Mouse (Mus musculus) myocyte (in vitro differentiated cells): ENCODE measurements around the gene Bmp6. TPM values are rescaled to one million over a fixed set of nuclear protein-coding genes. Genes with fewer than 3 reads are reported as not detected.

Source experiments
- H3K27me3 ChIP-seq: one replicate; pipeline ENCODE4 v1.6.1; 2011; ENCODE audit not compliant: control insufficient read depth, insufficient read depth, insufficient read length
- H3K36me3 ChIP-seq: one replicate; pipeline ENCODE4 v1.6.1; 2011; ENCODE audit not compliant: control insufficient read depth, insufficient read depth
- H3K4me2 ChIP-seq: one replicate; pipeline ENCODE4 v1.6.1; 2011; ENCODE audit warnings: low read depth, control low read depth
- H3K4me3 ChIP-seq: one replicate; pipeline ENCODE4 v1.5.1; 2011; ENCODE audit warnings: mild to moderate bottlenecking, control low read depth, moderate library complexity
- H3K79me2 ChIP-seq: one replicate; pipeline ENCODE4 v1.6.1; 2011; ENCODE audit not compliant: control insufficient read depth, insufficient read depth
- H3ac ChIP-seq: one replicate; pipeline ENCODE4 v1.6.1; 2011; ENCODE audit not compliant: control insufficient read depth, insufficient read length
- CEBPB ChIP-seq: IDR thresholded peaks from 2 replicates; pipeline ENCODE4 v1.6.1; 2011; ENCODE audit warnings: mild to moderate bottlenecking, moderate library complexity; ENCODE audit not compliant: poor library complexity, insufficient read depth, severe bottlenecking
- E2F4 ChIP-seq: IDR thresholded peaks from one replicate; pipeline ENCODE4 v1.6.1; 2011; ENCODE audit warnings: mild to moderate bottlenecking, control low read depth, moderate library complexity; ENCODE audit not compliant: insufficient read depth
- MAX ChIP-seq: IDR thresholded peaks from one replicate; pipeline ENCODE4 v1.6.1; 2011; ENCODE audit warnings: low read depth, mild to moderate bottlenecking, control low read depth
- MYOD1 ChIP-seq, 3 experiments: IDR thresholded peaks; one replicate each; pipeline ENCODE4 v1.6.1; 2011; ENCODE audit warnings: control low read depth in 2 of 3, low read depth in 2 of 3, mild to moderate bottlenecking in 2 of 3, moderate library complexity in 1 of 3; ENCODE audit not compliant: insufficient read length in 2 of 3, control insufficient read depth in 1 of 3
- MYOG ChIP-seq, 3 experiments: IDR thresholded peaks; one replicate each; pipeline ENCODE4 v1.6.1; 2011; ENCODE audit warnings: control low read depth in 2 of 3, low read depth in 2 of 3, mild to moderate bottlenecking in 2 of 3; ENCODE audit not compliant: insufficient read length in 2 of 3, control insufficient read depth in 1 of 3, insufficient read depth in 1 of 3
- POLR2A ChIP-seq: IDR thresholded peaks from one replicate; pipeline ENCODE4 v1.6.1; 2011; ENCODE audit warnings: low read depth, mild to moderate bottlenecking, control low read depth, moderate library complexity; ENCODE audit not compliant: insufficient read length
- POLR2AphosphoS2 ChIP-seq: IDR thresholded peaks from one replicate; pipeline ENCODE4 v1.6.1; 2011; ENCODE audit warnings: low read depth, control low read depth; ENCODE audit not compliant: insufficient read length
- REST ChIP-seq: IDR thresholded peaks from one replicate; pipeline ENCODE4 v1.6.1; 2011; ENCODE audit warnings: mild to moderate bottlenecking, control low read depth, moderate library complexity; ENCODE audit not compliant: insufficient read depth, insufficient read length
- SRF ChIP-seq: IDR thresholded peaks from one replicate; pipeline ENCODE4 v1.6.1; 2011; ENCODE audit warnings: low read depth; ENCODE audit not compliant: control insufficient read depth, insufficient read length
- TCF12 ChIP-seq: IDR thresholded peaks from one replicate; pipeline ENCODE4 v1.6.1; 2011; ENCODE audit warnings: mild to moderate bottlenecking, control low read depth; ENCODE audit not compliant: poor library complexity, insufficient read depth, severe bottlenecking
- TCF3 ChIP-seq: IDR thresholded peaks from one replicate; pipeline ENCODE4 v1.6.1; 2011; ENCODE audit warnings: low read depth, control low read depth; ENCODE audit not compliant: insufficient read length
- USF1 ChIP-seq: IDR thresholded peaks from one replicate; pipeline ENCODE4 v1.6.1; 2011; ENCODE audit warnings: low read depth, mild to moderate bottlenecking, control low read depth, moderate library complexity
- polyA plus RNA-seq: library from polyadenylated mRNA; unstranded; fragments of >200 nt; fragmentation: generic; extraction: Trizol; gene quantifications from one replicate; pipeline ENCODE4 v1.2.1, GENCODE M21; 2012; ENCODE audit warnings: missing spikeins

Bmp6 gene
- polyA plus RNA-seq, 1 experiment = 0.06 TPM

DNA sequence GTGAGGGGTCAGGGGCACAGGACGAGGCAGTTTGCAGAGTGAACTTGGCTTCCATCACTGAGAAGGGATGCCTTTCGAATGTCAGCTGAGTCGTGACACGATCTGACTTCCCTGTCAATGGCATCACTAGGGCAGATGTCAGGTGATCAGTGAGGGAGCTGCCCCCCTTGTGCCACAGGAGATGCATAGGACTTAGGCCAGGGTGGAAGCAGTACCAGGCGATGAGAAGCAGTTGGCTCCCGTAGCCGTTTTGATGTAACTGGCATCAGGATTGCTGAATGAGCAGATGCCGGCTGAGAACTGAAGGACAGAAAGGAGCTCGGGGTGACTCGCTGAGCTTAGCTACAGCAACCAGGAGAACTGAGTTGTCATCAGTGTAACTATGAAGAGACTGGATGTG lies 188.6 kb downstream of the Bmp6 start:
- H3K36me3 ChIP-seq = no peaks in the 10 kb centered on the region
- H3K79me2 ChIP-seq = no peaks in the 10 kb centered on the region
- H3ac ChIP-seq = no peak overlapping the region
- H3K27me3 ChIP-seq = no peaks in the 10 kb centered on the region
- peak overlapping the region; percentile 53 for H3K4me2 ChIP-seq
- TF ChIP-seq E2F4 = no peak
- no peak for TF ChIP-seq MAX
- TF ChIP-seq POLR2A = no peak
- H3K4me3 ChIP-seq = no peak overlapping the region

DNA sequence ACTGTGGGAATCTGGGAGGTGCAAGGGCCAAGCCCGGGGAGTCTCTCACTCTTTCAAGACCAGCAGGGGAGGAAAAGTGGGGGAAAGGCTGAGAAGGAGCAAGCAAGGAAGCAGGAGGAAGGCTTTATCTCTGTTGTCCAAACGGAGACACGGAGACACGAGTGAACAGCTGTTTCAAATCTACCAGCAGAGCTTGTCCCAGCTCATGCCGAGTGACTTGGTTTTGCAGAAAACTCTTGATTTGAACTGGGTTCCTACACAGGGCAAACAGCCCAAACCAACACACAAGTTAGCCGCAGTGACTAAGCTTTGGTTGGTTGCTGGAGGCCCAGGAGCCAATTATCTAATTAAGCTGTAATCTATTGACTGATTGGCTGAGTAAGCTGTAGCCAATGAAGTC lies 189.1 kb downstream of the Bmp6 start:
- TF ChIP-seq MYOD1 (IDR thresholded peaks at IDR 0.05; ENCODE audit: control insufficient read depth in 1 of 3, insufficient read length in 2 of 3, low read depth in 2 of 3) (peak in 2 of 3 experiments; percentile 31 to 46), TCF12 (no peak)
- no peak overlapping the region for H3K4me3 ChIP-seq
- no peaks in the 10 kb centered on the region for H3K27me3 ChIP-seq
- no peaks in the 10 kb centered on the region for H3K36me3 ChIP-seq
- H3K4me2 ChIP-seq = peak overlapping the region; percentile 53
- H3ac ChIP-seq = no peak overlapping the region
- H3K79me2 ChIP-seq = no peaks in the 10 kb centered on the region

DNA sequence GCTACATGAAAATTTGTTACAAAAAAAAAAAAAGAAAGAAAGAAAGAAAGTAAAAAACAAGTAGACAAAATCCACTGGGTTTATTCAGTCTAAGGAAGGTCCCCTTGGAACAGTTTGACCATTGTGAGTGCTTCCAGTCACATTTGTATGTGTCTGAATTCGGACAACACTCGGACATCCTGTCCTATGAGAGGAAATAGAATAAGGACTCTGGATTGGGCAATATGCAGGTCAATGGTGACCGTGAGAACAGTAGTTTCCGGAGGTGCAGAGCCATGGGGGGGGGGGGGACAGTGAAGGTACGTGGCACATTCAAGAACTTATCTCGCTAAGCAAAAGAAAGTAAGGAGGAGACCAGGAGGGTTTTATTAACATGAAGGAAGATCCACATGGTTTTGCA lies 189.8 kb downstream of the Bmp6 start:
- no peaks in the 10 kb centered on the region for H3K36me3 ChIP-seq
- H3K27me3 ChIP-seq = peaks cover 4% of the 10 kb centered on the region
- H3K79me2 ChIP-seq = no peaks in the 10 kb centered on the region
- no peak overlapping the region for H3K4me2 ChIP-seq
- no peak overlapping the region for H3ac ChIP-seq
- TF ChIP-seq E2F4 (no peak), POLR2A (no peak), MYOD1 (IDR thresholded peaks at IDR 0.05; ENCODE audit: control insufficient read depth in 1 of 3, insufficient read length in 2 of 3, low read depth in 2 of 3) (no peak), MAX (no peak), MYOG (IDR thresholded peaks at IDR 0.05; ENCODE audit: control insufficient read depth in 1 of 3, insufficient read depth in 1 of 3, insufficient read length in 2 of 3, low read depth in 2 of 3) (no peak), TCF3 (no peak), CEBPB (no peak), POLR2AphosphoS2 (no peak), SRF (no peak), REST (no peak), TCF12 (no peak), USF1 (no peak)
- H3K4me3 ChIP-seq = no peak overlapping the region

DNA sequence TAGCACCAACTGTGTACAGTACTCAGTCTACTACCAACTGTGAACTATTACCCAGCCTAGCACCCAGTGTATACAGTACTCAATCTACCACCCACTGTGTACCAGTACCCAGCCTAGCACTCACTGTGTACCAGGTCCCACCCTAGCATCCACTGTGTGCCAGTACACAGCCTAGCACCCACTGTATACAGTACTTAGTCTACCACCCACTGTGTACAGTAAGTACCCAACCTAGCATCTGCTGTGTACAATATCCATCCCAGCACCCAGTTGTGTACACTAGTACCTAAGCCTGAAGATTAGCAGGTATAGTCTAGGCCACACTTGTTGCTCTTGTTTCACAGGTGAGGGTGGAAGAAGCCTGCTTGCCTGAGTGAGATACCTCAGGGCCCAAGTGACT lies 192.6 kb downstream of the Bmp6 start:
- Histone ChIP-seq H3ac (no peak overlapping the region), H3K4me2 (no peak overlapping the region), H3K4me3 (no peak overlapping the region), H3K27me3 (peaks cover 4% of the 10 kb centered on the region), H3K79me2 (no peaks in the 10 kb centered on the region), H3K36me3 (no peaks in the 10 kb centered on the region)
- no peak for TF ChIP-seq MAX
- no peak for TF ChIP-seq POLR2A
- TF ChIP-seq MYOD1 (IDR thresholded peaks at IDR 0.05; ENCODE audit: control insufficient read depth in 1 of 3, insufficient read length in 2 of 3, low read depth in 2 of 3) = no peak
- no peak for TF ChIP-seq TCF12
- TF ChIP-seq E2F4 = no peak
- no peak for TF ChIP-seq USF1
- no peak for TF ChIP-seq POLR2AphosphoS2
- no peak for TF ChIP-seq TCF3
- TF ChIP-seq CEBPB = no peak

DNA sequence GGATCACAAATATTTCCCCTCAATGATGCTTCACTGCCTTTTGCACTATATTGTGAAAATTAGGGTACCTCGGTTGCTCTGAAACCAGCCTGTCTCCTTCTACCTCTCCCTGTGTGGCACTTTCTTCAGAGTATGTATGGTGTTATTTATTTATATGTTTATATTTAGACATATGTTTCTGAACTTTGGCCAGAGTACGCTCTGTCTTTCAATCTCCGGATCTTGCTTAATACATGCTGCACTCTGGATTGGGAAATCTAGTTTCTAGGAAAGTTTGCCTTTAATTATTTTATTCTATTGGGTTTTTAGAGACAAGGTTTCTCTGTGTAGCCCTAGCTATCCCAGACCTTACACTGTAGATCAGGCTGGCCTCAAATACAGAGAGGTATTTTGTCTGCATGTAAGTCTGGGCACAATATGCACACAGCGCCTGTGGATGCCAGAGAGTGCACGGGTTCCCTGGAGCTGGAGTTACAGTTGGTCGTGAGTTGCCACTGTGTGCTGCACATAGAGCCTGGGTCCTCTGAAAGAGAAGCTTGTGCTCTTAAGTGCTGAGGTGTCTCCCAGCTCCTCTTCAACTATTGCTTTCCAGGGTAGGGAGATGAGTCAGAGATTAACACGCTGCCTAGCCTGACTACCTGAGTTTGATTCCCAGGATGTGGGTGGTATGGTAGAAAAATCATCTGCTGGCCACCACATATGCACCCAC lies 194.4 kb downstream of the Bmp6 start:
- Histone ChIP-seq H3K36me3 (no peaks in the 10 kb centered on the region), H3K4me3 (no peak overlapping the region), H3K4me2 (no peak overlapping the region), H3ac (no peak overlapping the region), H3K27me3 (peaks cover 11% of the 10 kb centered on the region), H3K79me2 (no peaks in the 10 kb centered on the region)
- no peak for TF ChIP-seq TCF3
- no peak for TF ChIP-seq TCF12
- no peak for TF ChIP-seq E2F4
- no peak for TF ChIP-seq MAX
- TF ChIP-seq REST = no peak
- no peak for TF ChIP-seq CEBPB
- TF ChIP-seq USF1 = no peak
- no peak for TF ChIP-seq POLR2A
